Mouse (Mus musculus) left cerebral cortex, adult 8-10 months (tissue): Measurements from ENCODE around the gene Sbf2. TPM values are rescaled to one million over a fixed set of nuclear protein-coding genes. Genes with fewer than 3 reads are reported as not detected.
A peak's percentile ranks its signal among the peaks of the same experiment; 100 is the strongest.
"Not testable (repeated sequence)": the region's sequence is repeated elsewhere in the genome, so short reads cannot be mapped to it uniquely, and the experiment has no call there.

Experiments
- DNase-seq, 2 experiments: peaks; one replicate each; pipeline ENCODE4 v3.0.0; 2022; ENCODE audit warnings: low spot score in 2 of 2
- total RNA-seq, 4 experiments: library from RNA; stranded (reverse); gene quantifications; 2 replicates each; pipeline ENCODE4 v1.2.4; 2022

The Sbf2 gene
- total RNA-seq, 4 experiments from 2014 or later: 49.2 to 62.5 (median 60.1) TPM

DNA sequence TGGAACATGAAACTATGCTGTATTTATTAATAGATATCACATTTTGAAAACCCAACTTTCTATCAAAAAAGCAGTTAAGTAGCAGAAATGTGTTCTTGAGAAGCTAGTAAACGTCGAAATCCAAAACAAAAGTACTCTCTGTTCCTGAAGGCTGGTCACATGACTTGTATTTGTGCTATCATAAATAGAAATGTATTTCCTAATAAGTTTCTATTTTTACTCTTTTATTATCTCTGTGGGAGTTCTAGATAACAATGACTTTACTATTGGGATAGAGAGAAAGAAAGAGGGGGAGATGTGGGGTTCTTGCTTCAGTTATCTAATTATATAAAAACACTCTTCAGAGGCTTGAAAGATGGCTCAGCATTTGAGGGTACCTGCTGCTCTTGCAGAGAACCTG lies 29.5 kb downstream of the Sbf2 start:
- DNase-seq: no peak

DNA sequence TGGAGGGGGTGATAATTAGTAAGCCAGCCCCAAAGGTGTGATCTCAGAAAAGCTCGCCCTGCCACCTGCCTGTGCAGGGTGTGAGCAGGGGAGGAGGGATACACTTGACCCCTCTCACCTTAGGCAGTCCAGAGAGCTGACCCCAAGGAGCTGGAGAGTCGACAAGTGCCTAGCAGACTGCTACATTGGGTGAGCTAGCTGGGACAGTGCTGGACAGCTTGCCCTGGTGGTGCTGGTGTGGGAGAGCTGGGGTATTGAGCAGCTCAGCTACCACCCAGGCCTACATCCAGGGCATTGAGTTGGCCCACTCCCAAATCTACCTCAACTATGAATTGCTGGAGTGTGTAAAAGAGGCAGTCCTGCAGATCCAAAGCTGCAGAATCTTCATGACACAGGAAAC lies 30.6 kb downstream of the Sbf2 start:
- DNase-seq: no peak

DNA sequence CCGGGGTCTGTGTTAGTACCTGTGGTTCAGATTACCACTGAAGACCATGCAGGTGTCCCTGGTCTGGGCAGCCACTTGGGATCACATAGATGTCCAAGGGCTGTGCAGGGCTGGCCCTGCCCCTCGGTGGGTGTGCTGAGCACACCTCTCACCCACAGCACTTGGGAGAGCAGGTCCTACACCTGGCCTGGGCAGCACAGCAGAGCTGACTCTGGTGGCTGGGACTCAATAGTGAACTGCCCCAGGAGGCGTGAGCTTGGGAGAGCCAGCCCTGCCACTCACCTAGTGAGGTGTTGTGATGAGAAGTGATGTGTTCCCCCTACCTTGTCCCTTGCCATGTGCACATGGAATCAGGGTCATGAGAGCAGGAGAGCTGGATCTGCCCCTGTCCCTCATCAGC lies 31.0 kb downstream of the Sbf2 start:
- DNase-seq: no peak

DNA sequence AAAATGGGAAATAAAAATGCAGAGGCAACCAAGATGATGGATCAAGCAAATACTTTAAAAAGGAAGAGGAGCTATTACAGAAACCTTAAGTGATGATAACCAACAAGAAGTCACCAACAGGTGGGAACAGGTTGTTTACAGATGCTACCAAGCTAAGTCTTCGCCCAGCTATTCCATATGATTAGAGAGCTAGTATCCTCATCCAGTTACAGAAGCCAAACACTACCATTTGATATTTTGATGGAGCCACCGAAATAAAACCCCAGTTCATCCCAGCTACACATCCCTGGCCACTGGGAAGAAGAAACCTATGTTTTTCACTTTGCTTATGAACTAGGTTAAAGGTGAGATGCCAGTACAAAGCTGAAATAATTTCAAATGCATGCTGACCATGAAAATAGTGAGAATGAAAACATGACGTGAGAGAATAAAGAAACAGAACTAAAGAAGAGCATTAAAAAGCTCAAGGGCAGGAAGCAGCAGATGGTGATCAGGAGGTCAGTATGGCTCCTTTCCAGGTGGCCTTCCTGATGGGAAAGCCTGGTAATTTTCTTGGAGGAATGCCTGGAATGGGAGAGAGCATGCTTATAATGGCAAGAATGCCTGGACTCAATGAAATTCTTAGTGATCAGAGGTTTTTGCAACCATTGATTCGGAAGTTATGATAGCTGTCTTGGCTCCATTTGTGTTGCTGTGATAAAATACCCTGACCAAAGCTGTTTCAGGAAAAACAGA lies 48.7 kb downstream of the Sbf2 start:
- no peak for DNase-seq

DNA sequence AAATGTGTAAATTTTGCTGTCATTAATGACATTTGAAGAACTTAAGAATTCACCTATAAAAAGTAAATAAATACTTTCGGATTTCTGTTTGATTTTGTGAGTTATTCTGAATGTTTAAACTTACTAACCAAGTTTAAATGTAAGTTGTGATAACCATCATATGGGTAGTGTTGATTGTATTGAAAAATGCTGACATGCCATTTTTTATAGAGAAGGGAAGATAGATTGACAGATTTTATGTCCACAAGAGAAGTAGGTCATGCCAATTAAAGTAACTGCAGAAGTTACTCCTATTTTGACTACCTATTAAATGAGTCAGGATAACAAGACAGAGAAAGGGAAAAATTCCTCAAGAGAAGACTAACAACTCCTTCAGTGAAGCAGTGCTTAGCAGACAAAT lies 53.1 kb downstream of the Sbf2 start:
- DNase-seq: no peak

DNA sequence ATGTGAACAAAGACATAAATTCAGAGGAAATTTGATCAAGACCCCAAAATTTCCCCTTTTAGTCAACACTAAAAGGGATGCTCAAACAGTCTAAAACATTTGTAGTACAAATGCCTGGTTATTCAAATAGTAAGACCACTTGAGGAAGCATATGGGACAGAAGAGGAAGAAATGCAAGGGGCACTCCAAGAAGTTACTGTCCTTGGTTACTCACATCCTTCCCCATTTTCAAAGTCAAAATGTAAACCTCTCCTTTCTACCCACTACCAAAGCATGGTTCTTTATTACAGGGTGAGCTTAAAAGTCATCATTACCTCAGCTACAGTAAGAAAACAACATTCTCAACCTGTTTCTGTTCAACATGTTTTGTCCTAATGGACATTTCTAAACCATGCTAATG lies 57.7 kb downstream of the Sbf2 start:
- no peak for DNase-seq

DNA sequence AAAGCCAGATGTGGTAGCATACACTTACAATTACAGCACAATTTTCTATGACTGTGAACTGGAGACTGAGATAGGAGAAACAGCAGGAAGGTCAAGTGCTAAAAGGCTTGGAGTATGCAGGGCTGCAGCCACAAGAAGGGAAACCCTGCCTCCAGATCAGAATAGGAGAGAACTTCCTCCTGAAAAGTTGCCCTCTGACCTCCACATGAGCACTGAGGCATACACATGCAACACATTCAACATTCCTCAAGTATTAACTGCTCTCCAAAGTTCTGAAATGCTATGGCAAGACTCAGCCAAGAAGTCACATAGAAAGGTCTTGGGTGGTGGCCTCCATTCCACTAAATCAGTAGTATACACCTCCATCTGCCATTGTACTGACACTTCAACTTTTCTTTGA lies 58.5 kb downstream of the Sbf2 start:
- DNase-seq: no peak

DNA sequence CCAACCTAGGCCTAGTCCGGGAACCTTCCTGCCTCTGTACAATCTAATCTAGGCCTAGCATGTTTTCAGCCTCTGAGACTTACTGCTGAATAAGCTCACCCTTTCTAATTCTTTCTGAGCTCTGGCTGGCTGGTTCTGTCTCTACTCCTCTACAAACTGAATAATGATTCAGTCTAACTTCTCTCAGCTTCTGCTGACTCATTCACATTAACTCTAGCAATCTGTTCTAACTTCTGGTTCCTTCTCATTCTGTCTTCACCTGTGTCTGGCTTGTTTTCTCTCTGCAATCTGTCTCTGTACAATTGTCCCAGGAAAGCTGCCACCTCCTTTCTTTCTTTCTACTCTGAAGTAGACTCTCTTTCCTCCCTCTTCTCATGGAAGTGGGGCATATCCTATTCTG lies 59.5 kb downstream of the Sbf2 start:
- peak in 1 of 2 experiments; percentile 31 for DNase-seq

DNA sequence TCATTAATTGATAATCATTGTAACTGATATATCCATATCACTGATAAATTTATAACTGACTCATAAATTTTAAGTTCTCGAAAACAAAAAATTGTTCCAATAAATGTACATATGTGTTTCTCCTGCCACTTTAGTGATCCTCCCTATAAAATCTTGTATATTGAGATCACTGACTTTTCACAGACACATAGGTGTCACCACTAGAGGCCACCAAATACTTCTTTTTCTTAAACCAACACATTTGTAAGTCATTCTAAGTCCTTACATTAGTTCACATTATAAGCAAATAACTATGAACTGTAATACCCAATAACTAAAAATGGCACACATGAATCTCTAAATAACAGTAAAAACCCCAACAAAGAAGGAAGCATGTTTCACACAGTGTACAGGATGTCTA lies 66.5 kb downstream of the Sbf2 start:
- no peak for DNase-seq

DNA sequence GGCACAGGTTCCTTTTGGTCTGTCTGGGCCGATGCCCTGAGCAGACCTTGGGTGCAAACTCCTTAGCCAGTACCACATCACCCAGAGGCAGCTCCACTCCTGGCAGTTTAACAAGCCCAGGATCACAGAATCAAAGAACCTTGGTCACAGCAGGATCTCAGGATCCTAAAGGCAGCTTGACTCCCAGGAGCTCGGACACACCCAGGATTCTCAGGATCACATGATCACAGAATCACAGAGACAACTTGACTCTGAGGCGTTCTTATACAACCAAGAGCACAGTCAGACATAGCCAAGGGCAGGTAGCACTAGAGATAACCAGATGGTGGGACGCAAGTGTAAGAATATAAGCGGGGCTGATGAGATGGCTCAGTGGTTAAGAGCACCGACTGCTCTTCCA lies 71.4 kb downstream of the Sbf2 start:
- DNase-seq: no peak

DNA sequence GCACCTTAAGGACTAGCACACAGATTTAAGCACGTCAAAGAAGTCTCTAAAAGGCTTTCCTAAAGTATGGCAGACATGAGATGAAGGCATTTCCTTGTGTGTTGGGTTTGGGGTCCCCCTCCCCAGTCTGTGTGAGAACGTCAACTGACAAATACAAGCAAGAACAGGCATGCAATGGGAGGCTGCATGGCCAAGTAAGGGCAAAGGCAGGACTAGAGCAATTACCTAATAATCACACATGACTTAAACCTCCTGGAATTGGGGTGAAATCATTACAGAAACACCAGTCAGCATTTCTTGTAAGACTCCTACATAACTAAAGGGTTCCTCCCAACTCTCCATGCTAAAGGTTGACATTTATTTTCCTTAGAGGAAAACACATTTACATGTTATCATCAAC lies 75.5 kb downstream of the Sbf2 start:
- no peak for DNase-seq

DNA sequence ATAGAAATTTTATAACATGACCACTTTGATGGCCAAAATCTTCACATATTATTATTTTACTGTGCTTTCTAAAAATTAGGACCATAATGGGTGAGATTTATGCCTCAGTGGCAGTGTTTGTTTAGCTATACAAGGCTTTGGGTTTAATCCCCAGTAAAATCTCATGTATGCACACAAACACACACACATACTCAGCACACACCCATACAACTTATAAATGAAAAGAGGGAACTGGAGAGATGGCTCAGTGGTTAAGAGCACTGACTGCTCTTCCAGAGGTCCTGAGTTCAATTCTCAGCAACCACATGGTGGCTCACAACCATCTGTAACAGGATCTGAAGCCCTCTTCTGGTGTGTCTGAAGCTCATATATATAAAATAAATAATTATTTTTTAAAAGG lies 84.4 kb downstream of the Sbf2 start:
- DNase-seq: not testable (repeated sequence)

DNA sequence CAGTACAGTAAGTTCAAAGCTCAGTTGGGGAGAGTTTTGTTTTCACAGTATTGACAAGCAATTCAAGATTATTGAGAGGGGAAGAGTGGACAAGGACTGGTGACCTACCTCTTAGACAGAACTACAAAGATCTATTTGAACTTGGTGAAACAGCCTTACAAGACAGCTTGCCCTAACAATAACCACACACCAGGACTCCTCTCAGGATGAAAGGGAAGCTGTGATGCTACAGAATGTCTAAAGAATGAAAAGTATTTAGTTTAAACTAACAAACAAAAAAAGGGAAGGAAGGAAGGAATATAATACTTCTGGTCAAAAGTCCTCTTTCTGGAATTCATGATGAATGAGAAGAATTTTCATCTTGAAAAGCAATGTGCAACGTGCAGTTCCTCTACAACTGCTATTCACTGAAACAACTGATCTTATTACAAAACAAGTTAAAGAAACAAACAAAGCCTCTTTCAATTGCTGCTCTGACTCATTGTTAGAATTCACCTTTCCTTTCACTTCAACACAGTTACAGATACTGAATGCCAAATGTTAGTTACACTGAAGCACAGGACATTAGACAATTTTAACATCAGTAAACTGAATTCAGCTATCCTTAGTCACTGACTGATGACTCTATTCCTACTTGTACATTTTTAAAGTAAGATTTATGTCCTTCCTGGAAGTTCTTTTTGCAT lies 89.5 kb downstream of the Sbf2 start:
- no peak for DNase-seq

DNA sequence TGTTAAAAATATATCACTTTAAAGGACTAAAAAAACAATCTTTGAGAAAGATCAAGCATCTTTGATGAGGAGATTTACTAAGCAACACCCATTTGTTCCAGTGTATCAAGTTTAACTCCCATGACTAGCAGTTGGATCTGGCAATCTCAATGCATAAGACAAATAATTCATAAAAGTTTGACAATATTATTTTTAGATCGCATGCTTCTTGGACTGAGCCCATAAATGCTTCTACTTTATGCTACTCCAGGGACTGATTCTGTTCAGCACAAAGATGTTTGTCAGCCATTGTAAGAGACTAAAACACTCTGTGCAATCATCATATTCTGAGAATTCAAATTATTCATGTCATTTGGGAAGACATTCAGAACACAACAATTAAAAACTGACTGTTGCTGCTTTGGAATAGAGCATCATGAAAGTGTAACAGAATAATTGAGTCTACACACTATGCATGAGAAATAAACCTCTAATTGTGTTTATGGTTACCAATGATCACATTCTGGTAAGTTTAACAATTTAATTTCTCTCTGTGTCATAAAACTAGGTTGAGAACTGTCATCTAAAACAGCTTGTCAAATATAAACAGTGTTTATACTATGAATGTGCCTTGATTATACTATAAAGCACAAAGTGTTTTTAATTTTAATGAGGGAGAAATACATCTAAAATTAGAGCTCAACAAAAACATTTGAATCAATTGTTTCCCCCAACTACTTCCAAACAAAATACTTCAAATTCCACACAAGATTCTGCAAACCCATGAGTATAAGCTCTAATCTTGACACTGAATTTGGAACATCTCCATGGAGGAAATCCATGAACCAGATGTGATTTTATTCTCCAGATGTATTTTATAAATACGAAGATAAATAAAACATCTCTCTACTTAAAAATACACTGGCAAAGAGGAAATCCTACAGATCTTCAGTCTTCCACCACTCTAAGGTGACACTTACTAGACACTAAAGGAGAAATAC lies 98.2 kb downstream of the Sbf2 start:
- DNase-seq: no peak

DNA sequence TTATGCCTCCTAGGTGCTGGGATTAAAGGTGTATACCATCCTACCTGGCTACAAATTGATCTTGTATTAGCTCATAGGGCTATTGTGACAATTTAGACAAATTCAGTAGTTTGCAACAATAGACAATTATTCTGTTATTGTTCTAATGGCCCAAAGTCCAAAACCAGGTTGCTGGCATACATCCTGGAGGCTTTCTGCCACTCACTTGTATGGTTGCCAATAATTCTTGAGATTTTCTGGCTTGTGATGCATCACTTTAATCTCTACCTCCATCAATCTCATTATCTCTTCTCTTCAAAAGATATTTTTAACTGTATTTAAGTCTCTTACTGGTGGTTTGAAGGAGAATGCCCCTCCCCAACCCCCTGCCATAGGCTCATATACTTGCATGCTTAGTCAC lies 100.6 kb downstream of the Sbf2 start:
- DNase-seq: no peak

DNA sequence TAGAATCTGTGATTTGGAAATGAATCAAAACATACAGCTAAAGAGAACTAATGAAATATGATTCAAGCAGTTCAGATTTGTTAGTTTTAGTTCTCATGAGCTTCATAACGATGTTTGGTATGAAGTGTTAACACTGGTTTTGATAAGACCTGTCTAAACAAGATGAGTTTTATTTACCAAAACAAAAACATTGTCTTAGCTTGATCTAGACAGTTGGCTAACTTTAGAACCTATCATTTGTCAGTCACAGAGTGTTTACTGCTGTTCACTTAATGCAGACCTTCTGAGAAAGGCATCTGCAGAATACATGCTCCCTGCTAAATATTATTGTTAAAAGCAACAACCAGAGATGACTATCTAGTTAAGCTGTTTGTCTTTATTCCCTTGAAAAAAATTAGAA lies 116.1 kb downstream of the Sbf2 start:
- DNase-seq: no peak

DNA sequence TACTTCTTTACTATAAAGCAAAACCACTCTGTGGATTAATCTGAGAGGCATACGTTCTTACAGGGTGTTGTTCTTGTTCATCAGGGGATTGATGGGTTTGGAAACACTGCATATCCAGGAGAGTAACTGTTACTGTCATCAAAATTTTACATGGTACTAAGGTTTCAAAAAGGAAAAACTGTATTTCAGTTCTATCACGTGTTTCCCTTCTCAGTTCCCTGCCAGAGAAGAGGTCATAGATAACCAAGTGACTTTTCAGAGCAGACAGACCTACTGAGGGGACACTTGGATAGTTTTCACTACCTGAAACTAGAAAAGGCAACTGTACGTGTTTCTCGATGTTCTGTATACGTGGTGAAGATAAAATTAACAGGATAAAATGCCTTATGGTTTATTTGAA lies 123.7 kb downstream of the Sbf2 start:
- no peak for DNase-seq

DNA sequence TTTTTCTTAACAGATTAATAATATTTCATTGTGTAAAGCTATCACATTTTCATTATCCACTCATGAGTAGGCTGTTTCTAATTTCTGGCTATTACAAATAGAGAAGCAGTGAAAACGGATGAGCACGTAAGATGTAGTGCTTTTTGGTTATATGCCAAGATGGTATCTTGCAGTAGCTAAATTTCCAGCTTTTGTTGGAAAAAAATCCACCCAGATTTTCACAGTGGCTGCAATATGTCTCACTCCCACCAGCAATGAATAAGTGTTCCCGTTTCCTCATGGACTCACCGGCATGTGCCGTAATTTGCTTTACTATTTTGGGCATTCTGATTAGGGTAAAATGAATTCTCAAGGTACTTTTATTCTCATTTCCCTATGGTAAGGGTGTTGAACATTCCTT lies 129.7 kb downstream of the Sbf2 start:
- peak in 1 of 2 experiments; percentile 17 for DNase-seq

DNA sequence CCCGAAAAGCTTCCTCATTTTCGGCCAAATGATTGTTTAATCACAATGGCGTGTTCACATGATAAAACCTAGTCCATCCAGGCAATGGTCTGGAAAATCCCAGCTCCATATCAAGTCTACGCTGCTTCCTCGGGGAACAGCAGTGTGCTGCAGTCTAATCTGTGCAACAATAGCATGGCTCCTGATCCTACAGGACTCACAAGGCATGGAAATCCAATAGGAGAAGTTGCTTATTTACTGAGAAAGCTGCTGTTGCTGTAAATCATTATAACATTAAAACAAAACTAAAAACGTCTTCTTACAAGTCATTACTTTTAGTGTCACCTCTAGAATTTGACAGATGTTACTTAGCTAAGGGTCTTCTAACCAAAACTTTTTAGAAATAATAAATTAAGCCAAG lies 143.7 kb downstream of the Sbf2 start:
- no peak for DNase-seq

DNA sequence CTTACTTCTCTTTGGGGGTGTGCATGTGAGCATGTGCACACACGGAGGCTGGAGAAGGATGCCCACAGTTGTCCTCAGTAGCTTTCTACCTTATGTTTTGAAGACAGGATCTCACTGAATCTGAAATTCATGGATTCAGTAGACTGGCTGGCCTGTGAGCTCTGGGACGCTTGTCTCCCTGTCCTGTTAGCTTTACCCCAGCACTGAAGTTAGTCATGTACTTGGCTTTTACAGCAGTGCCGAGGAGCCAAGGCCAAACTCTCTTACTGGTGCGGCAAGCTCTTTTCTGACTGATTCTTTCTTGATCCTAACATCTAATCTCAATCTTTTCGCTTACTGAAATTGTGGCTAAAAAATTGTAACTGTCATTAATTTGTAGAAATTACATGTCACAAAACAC lies 151.3 kb downstream of the Sbf2 start:
- DNase-seq: no peak

DNA sequence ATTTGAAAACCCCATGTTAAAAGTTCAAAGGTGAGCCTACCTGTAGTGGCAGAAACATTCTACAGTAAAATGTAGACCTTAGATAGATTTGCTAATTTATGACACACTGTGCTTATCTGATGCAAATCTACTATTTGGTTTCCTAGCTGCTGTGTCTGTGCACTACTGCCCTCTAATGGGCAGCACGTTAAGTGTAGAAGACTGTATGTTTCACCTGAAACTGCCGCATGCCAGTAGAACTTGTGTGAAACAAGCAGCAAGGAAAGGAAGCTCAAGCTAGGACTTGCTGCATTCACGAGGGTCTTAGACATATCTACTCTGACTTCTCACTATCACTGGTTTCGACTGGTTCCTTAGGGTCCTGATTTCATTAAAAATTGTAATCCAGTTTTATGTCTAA lies 182.4 kb downstream of the Sbf2 start:
- peak; percentile 12 to 16 for DNase-seq

DNA sequence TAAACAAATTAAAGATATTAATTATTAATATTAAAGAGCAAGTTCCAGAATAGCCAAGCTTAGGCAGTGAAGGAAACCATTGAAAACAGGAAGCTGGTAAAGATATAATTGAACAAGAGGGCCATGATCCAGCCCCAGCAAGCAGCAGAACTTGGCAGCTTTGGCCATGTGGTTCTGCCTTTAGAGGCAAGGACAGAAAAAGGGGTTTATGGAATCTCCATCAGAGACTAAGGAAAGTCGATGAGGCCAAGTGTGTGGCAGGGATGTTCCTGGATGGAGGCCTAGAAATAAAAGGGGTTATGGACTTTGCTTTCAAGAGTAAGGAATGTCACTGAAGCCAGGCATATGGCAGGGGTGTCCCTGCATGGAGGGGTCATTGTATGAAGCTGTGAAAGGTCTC lies 198.4 kb downstream of the Sbf2 start:
- DNase-seq: no peak
